Mouse (Mus musculus) thymus, adult 2 months (tissue): Measurements from ENCODE around the gene Sco1. TPM values are rescaled to one million over a fixed set of nuclear protein-coding genes. Genes with fewer than 3 reads are reported as not detected.

ENCODE experiments used
- DNase-seq: peaks from one replicate; pipeline ENCODE4 v3.0.0; 2021
- H3K27ac ChIP-seq: fragments of 200-500 bp; 2 replicates; pipeline ENCODE4 v1.5.1; 2012; ENCODE audit warnings: low read length, control low read depth; ENCODE audit not compliant: control insufficient read depth, insufficient read depth
- H3K27me3 ChIP-seq: fragments of 200-500 bp; 2 replicates; pipeline ENCODE4 v1.6.1; 2012; ENCODE audit warnings: mild to moderate bottlenecking, low read length, moderate library complexity, mixed read lengths; ENCODE audit not compliant: control insufficient read depth, insufficient read depth
- H3K36me3 ChIP-seq: fragments of 200-500 bp; 2 replicates; pipeline ENCODE4 v1.6.1; 2012; ENCODE audit warnings: mild to moderate bottlenecking, low read length, moderate library complexity; ENCODE audit not compliant: control insufficient read depth, insufficient read depth
- H3K4me1 ChIP-seq: fragments of 200-500 bp; replicated peaks from 2 replicates; pipeline ENCODE4 v1.6.1; 2012; ENCODE audit warnings: low read length; ENCODE audit not compliant: control insufficient read depth, insufficient read depth
- H3K4me3 ChIP-seq: fragments of 200-500 bp; 2 replicates; pipeline ENCODE4 v1.5.1; 2012; ENCODE audit warnings: mild to moderate bottlenecking, low read length, control low read depth, moderate library complexity; ENCODE audit not compliant: control insufficient read depth, insufficient read depth
- CTCF ChIP-seq: fragments of 200-500 bp; IDR thresholded peaks from 2 replicates; pipeline ENCODE4 v1.5.1; 2012; ENCODE audit warnings: mild to moderate bottlenecking, control low read depth, low read length, moderate library complexity, borderline replicate concordance; ENCODE audit not compliant: control insufficient read depth, poor library complexity, insufficient read depth; ENCODE audit errors: extremely low read depth
- POLR2A ChIP-seq: fragments of 200-500 bp; IDR thresholded peaks from 2 replicates; pipeline ENCODE4 v1.6.1; 2012; ENCODE audit warnings: mild to moderate bottlenecking, low read length, control low read depth, moderate library complexity; ENCODE audit not compliant: control insufficient read depth, poor library complexity, insufficient read depth; ENCODE audit errors: extremely low read depth
- WGBS: fragments of 180-500 bp; shearing (Covaris S2); methylation state at CpG from one replicate; pipeline ENCODE4 v1.1.7; 2018; 5-methylcytosine and 5-hydroxymethylcytosine counted together
- polyA plus RNA-seq: library from polyadenylated mRNA; depleted of rRNA; stranded (reverse); fragments of >200 nt; gene quantifications from 2 replicates; pipeline ENCODE4 v1.2.3, GENCODE M21; 2012

Gene Sco1
- polyA plus RNA-seq, 1 experiment, result 3.8 TPM

GRCm38 (mm10) chr11:67040483-67040882, 12.0 kb upstream of the Sco1 start:
- H3K27ac ChIP-seq, result no peak overlapping the region
- no peak for DNase-seq
- TF ChIP-seq POLR2A, result no peak
- no peak for TF ChIP-seq CTCF
- no peaks in the 10 kb centered on the region for H3K27me3 ChIP-seq
- no peaks in the 10 kb centered on the region for H3K4me1 ChIP-seq
- H3K36me3 ChIP-seq, result peaks cover 37% of the 10 kb centered on the region
- H3K4me3 ChIP-seq, result no peak overlapping the region
- WGBS, result over 99% methylated on average over 6 of the region's 6 CpGs

- H3K36me3 ChIP-seq, result peaks cover 36% of the 10 kb centered on the region
- no peak overlapping the region for H3K4me3 ChIP-seq
- H3K4me1 ChIP-seq, result no peaks in the 10 kb centered on the region
- H3K27me3 ChIP-seq, result no peaks in the 10 kb centered on the region
- no peak overlapping the region for H3K27ac ChIP-seq
- no peak for DNase-seq
- TF ChIP-seq CTCF (no peak), POLR2A (no peak)
- WGBS, result 93% methylated on average over 8 of the region's 8 CpGs
Measured at GRCm38 (mm10) chr11:67043007-67043406, 9.5 kb upstream of the Sco1 start.

- DNase-seq, result no peak
- H3K36me3 ChIP-seq, result peaks cover 24% of the 10 kb centered on the region
- no peak overlapping the region for H3K4me3 ChIP-seq
- no peaks in the 10 kb centered on the region for H3K27me3 ChIP-seq
- no peak overlapping the region for H3K27ac ChIP-seq
- no peaks in the 10 kb centered on the region for H3K4me1 ChIP-seq
- no peak for TF ChIP-seq POLR2A
- WGBS, result 89% methylated on average over 6 of the region's 6 CpGs
Measured at GRCm38 (mm10) chr11:67044959-67045358, 7.5 kb upstream of the Sco1 start.

GRCm38 (mm10) chr11:67047199-67047598, 5.3 kb upstream of the Sco1 start:
- TF ChIP-seq CTCF, result no peak
- no peak for TF ChIP-seq POLR2A
- no peak overlapping the region for H3K4me3 ChIP-seq
- H3K27ac ChIP-seq, result no peak overlapping the region
- WGBS, result 88% methylated on average over 5 of the region's 5 CpGs
- H3K36me3 ChIP-seq, result peaks cover 6% of the 10 kb centered on the region
- no peaks in the 10 kb centered on the region for H3K4me1 ChIP-seq
- no peaks in the 10 kb centered on the region for H3K27me3 ChIP-seq
- no peak for DNase-seq

- Histone ChIP-seq H3K4me3 (no peak overlapping the region), H3K4me1 (no peaks in the 10 kb centered on the region), H3K27ac (no peak overlapping the region), H3K36me3 (peaks cover 6% of the 10 kb centered on the region), H3K27me3 (no peaks in the 10 kb centered on the region)
- no peak for TF ChIP-seq CTCF
- no peak for TF ChIP-seq POLR2A
- WGBS, result 82% methylated on average over 8 of the region's 8 CpGs
- no peak for DNase-seq
Measured at GRCm38 (mm10) chr11:67048496-67048895, 4.0 kb upstream of the Sco1 start.

- no peak for DNase-seq
- TF ChIP-seq CTCF (no peak), POLR2A (no peak)
- Histone ChIP-seq H3K27me3 (no peaks in the 10 kb centered on the region), H3K36me3 (peaks cover 6% of the 10 kb centered on the region), H3K4me1 (no peaks in the 10 kb centered on the region), H3K27ac (no peak overlapping the region), H3K4me3 (no peak overlapping the region)
- 90% methylated on average over 3 of the region's 3 CpGs for WGBS
Measured at GRCm38 (mm10) chr11:67049256-67049655, 3.2 kb upstream of the Sco1 start.

- Histone ChIP-seq H3K36me3 (peaks cover 12% of the 10 kb centered on the region), H3K27ac (peak overlapping the region; percentile 11; the same call in 1 of the 2 replicates), H3K27me3 (no peaks in the 10 kb centered on the region), H3K4me1 (no peaks in the 10 kb centered on the region), H3K4me3 (peak overlapping the region; percentile 90)
- 20% methylated on average over 16 of the region's 16 CpGs for WGBS
- no peak for TF ChIP-seq CTCF
- no peak for TF ChIP-seq POLR2A
- no peak for DNase-seq
Measured at GRCm38 (mm10) chr11:67051676-67052320, 672 bp upstream of the Sco1 start.
